12 mouse cellular contexts compared by ENCODE assay signal in genomic region chr7:118175821-118176355, GRCm38 (mm10).
"Had no signal": no experiment of that assay in that cellular context is flagged by ENCODE, and none has a peak within 500 bp of the region (broad histone marks: within the 10 kb centered on the region; RNA-seq: fewer than 3 reads in every experiment).

No protein-coding gene starts in this region.

- DNase-seq: lung, adult 2 months; lung, postnatal 36 days; right cerebral cortex, adult 18-20 months; right cerebral cortex, postnatal 25 days; thymus, postnatal 4 days had no signal

- H3K9ac ChIP-seq: kidney, embryonic 15.5 days; liver, embryonic 15.5 days; midbrain, embryonic 12.5 days had no signal

- ATAC-seq: lung, postnatal 0 days had no signal

- H3K4me2 ChIP-seq: kidney, embryonic 15.5 days; liver, embryonic 11.5 days; liver, embryonic 15.5 days; midbrain, embryonic 12.5 days had no signal

- H3K4me1 ChIP-seq: kidney, embryonic 15.5 days; limb, embryonic 10.5 days; midbrain, embryonic 12.5 days had no signal

- H3K27ac ChIP-seq: kidney, embryonic 15.5 days; left cerebral cortex, adult 2 months; limb, embryonic 10.5 days; liver, embryonic 15.5 days; midbrain, embryonic 12.5 days had no signal

- H3K9me3 ChIP-seq: kidney, embryonic 15.5 days; limb, embryonic 10.5 days; liver, embryonic 15.5 days; midbrain, embryonic 12.5 days had no signal

- H3K27me3 ChIP-seq: kidney, embryonic 15.5 days; liver, embryonic 15.5 days; midbrain, embryonic 12.5 days had no signal

- H3K4me3 ChIP-seq: kidney, embryonic 15.5 days; left cerebral cortex, adult 2 months; limb, embryonic 10.5 days; liver, embryonic 15.5 days; midbrain, embryonic 12.5 days had no signal
